16 mouse cellular contexts compared by ENCODE assay signal in the genomic region with DNA sequence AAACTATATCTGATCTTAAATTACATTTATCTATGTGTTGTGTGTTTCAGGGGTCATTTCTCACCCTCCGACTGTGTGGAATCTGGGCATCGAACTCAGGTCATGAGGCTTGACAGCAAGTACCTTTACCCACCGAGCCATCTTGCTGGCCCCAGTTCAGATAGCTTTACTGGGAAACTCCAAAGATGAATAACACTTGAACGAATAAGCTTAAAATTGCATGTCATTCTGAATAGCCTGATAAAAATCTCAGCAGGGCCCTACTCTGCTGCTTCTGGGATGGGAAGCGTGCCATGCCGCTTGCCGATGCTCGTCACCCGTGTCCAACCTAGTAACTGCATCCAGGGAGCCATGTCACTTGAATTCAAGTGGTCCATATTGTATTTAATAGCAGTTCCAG.
"Had no signal": no experiment of that assay in that cellular context is flagged by ENCODE, and none has a peak within 500 bp of the region (broad histone marks: within the 10 kb centered on the region; RNA-seq: fewer than 3 reads in every experiment).

No protein-coding gene starts in this region.

- DNase-seq: lung, adult 18-20 months; lung, embryonic 14.5 days; lung, postnatal 4 days; retina, postnatal 1 day; right cerebral cortex, adult 18-20 months; right cerebral cortex, postnatal 25 days; right cerebral cortex, postnatal 4 days; spleen, adult 18-20 months; thymus, adult 18-20 months; thymus, postnatal 14 days; thymus, postnatal 36 days had no signal

- H3K27me3 ChIP-seq: midbrain, embryonic 13.5 days; midbrain, embryonic 15.5 days; neural tube, embryonic 12.5 days had no signal

- H3K27ac ChIP-seq: midbrain, embryonic 13.5 days; midbrain, embryonic 15.5 days; neural tube, embryonic 12.5 days had no signal

- H3K9me3 ChIP-seq: megakaryocyte, embryonic 14.5 days; midbrain, embryonic 13.5 days; midbrain, embryonic 15.5 days; neural tube, embryonic 12.5 days had no signal

- H3K4me3 ChIP-seq: megakaryocyte, embryonic 14.5 days; midbrain, embryonic 13.5 days; midbrain, embryonic 15.5 days; neural tube, embryonic 12.5 days had no signal

- H3K4me2 ChIP-seq: lung, embryonic 14.5 days; midbrain, embryonic 11.5 days; midbrain, embryonic 13.5 days; midbrain, embryonic 15.5 days; neural tube, embryonic 12.5 days had no signal

- ATAC-seq: midbrain, embryonic 13.5 days; midbrain, embryonic 15.5 days had no signal

- H3K9ac ChIP-seq: lung, embryonic 14.5 days; midbrain, embryonic 13.5 days; midbrain, embryonic 15.5 days; neural tube, embryonic 12.5 days had no signal

- H3K36me3 ChIP-seq: midbrain, embryonic 13.5 days; midbrain, embryonic 15.5 days; neural tube, embryonic 12.5 days had no signal

- H3K4me1 ChIP-seq: neural tube, embryonic 12.5 days had no signal
